Mouse (Mus musculus) urinary bladder, postnatal 36 days (tissue): Measurements from ENCODE around the gene Agxt2.

Experiments
- DNase-seq, 2 experiments: peaks; one replicate each; pipeline ENCODE4 v3.0.0; 2022; ENCODE audit warnings: low spot score in 2 of 2, mixed read lengths in 1 of 2

Agxt2 gene

GRCm38 (mm10) chr15:10426545-10427266 lies 68.4 kb downstream of the Agxt2 start:
- DNase-seq = no peak

- DNase-seq = no peak
Measured at GRCm38 (mm10) chr15:10436893-10437292, 78.6 kb downstream of the Agxt2 start.

DNA sequence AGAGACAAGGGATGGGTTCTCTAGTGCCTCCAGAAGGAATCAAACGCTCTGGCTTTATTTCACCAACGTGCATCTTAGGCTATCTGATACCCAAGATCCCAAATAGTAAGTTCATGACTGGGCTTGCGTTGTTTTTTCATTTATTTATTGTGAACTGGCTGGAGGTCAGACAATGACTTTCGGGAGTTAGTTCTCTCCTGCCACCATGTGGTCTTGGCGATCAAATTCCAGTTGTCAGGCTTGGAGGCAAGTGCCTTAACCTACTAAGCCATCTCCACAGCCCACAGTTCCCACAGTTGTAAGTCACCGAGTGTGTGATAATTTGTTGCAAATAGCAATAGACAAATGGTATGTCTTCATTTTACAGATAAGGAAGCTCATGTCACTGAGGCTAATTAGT lies 81.6 kb downstream of the Agxt2 start:
- DNase-seq = no peak

- DNase-seq = no peak
Measured at GRCm38 (mm10) chr15:10441493-10441892, 83.2 kb downstream of the Agxt2 start.

- no peak for DNase-seq
Measured at GRCm38 (mm10) chr15:10442275-10442674, 83.9 kb downstream of the Agxt2 start.

DNA sequence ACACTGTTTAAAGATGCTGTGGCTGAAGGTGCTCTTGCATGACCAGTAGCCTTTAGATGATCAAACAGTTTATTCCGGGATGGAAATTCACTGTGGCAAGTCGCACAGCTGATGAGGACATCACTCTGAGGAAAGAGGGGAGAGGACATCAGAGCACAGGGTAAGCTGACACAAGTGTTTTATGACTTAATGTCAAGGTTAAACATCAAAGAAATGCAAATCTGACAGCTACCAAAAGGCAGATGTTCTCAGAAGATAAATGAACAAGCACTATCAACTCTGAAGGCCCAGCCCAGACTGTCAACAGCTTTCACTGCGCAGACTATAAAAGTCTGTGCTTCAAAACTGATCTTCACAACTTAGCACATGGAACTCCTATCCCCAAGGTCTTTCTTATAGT lies 88.8 kb downstream of the Agxt2 start:
- no peak for DNase-seq
